Mouse (Mus musculus) heart, embryonic 16.5 days (tissue): ENCODE measurements at regions not wholly inside any gene's neighbourhood (a gene's known extent, or its start where the extent isn't known, plus 50 kb on each side); places are given as distances from the start of the nearest gene placed in this dataset.

Experiments
- ATAC-seq: fragments of 200-750 bp; cut with Nextera tagmentation; replicated peaks from 2 replicates; pipeline ENCODE4 v1.8.0; 2017; ENCODE audit warnings: moderate number of reproducible peaks; ENCODE audit not compliant: insufficient read depth, low FRiP score; ENCODE audit errors: extremely low read depth
- H3K27ac ChIP-seq: fragments of 300-500 bp; sonication (generic); 2 replicates; pipeline ENCODE4 v1.5.1; 2014; ENCODE audit warnings: mild to moderate bottlenecking, low read length, control low read depth, moderate library complexity
- H3K27me3 ChIP-seq: fragments of 300-500 bp; sonication (generic); 2 replicates; pipeline ENCODE4 v1.6.1; 2014; ENCODE audit warnings: low read length, mixed read lengths; ENCODE audit not compliant: control insufficient read depth, insufficient read depth
- H3K36me3 ChIP-seq: fragments of 300-500 bp; sonication (generic); 2 replicates; pipeline ENCODE4 v1.6.1; 2014; ENCODE audit not compliant: control insufficient read depth, insufficient read depth
- H3K4me1 ChIP-seq: fragments of 300-500 bp; sonication (generic); 2 replicates; pipeline ENCODE4 v1.6.1; 2014; ENCODE audit warnings: low read length, mixed read lengths; ENCODE audit not compliant: control insufficient read depth, insufficient read depth
- H3K4me2 ChIP-seq: fragments of 300-500 bp; sonication (generic); 2 replicates; pipeline ENCODE4 v1.6.1; 2014; ENCODE audit warnings: low read depth, mild to moderate bottlenecking, control low read depth, low read length
- H3K4me3 ChIP-seq: fragments of 300-500 bp; sonication (generic); 2 replicates; pipeline ENCODE4 v1.5.1; 2014; ENCODE audit warnings: mild to moderate bottlenecking, control low read depth, low read length
- H3K9ac ChIP-seq: fragments of 300-500 bp; sonication (generic); 2 replicates; pipeline ENCODE4 v1.6.1; 2014; ENCODE audit warnings: low read length, control low read depth
- H3K9me3 ChIP-seq: fragments of 300-500 bp; sonication (generic); replicated peaks from 2 replicates; pipeline ENCODE4 v1.6.1; 2016; ENCODE audit warnings: low read length; ENCODE audit not compliant: control insufficient read depth
- WGBS: fragments of 180-500 bp; shearing (Covaris S2); extraction: QIAGEN DNeasy Blood & Tissue Kit; methylation state at CpG from one replicate; pipeline ENCODE4 v1.1.7; 2014; 5-methylcytosine and 5-hydroxymethylcytosine counted together

GRCm38 (mm10) chr11:52511831-52512297 is 115.6 kb downstream of the 9530068E07Rik start:
- no peak overlapping the region for H3K27ac ChIP-seq

GRCm38 (mm10) chr11:52517330-52517729 is 121.1 kb downstream of the 9530068E07Rik start:
- Histone ChIP-seq H3K27me3 (no peaks in the 10 kb centered on the region), H3K9ac (no peak overlapping the region), H3K4me1 (0 out of 2 replicates have a peak, but pooled peaks cover 2% of the 10 kb centered on the region), H3K36me3 (no peaks in the 10 kb centered on the region), H3K27ac (no peak overlapping the region), H3K9me3 (0 out of 2 replicates have a peak, but pooled peaks cover 3% of the 10 kb centered on the region), H3K4me2 (no peak overlapping the region), H3K4me3 (no peak overlapping the region)
- ATAC-seq, result no peak
- 66% methylated on average over 5 of the region's 5 CpGs for WGBS

More at GRCm38 (mm10) chr11:52511831-52512297, 115.6 kb downstream of the 9530068E07Rik start:
- no peaks in the 10 kb centered on the region for H3K27me3 ChIP-seq
- H3K4me2 ChIP-seq, result no peak overlapping the region
- 0 out of 2 replicates have a peak, but pooled peaks cover 2% of the 10 kb centered on the region for H3K4me1 ChIP-seq
- H3K4me3 ChIP-seq, result no peak overlapping the region
- H3K36me3 ChIP-seq, result no peaks in the 10 kb centered on the region
- H3K9me3 ChIP-seq, result no peaks in the 10 kb centered on the region
- H3K9ac ChIP-seq, result no peak overlapping the region
- WGBS, result 59% methylated on average over 4 of the region's 4 CpGs
- no peak for ATAC-seq

- 0 out of 2 replicates have a peak, but pooled peaks cover 3% of the 10 kb centered on the region for H3K9me3 ChIP-seq
- no peak overlapping the region for H3K27ac ChIP-seq
- no peak overlapping the region for H3K9ac ChIP-seq
- H3K4me2 ChIP-seq, result no peak overlapping the region
- ATAC-seq, result no peak
- H3K4me3 ChIP-seq, result no peak overlapping the region
- 61% methylated on average over 3 of the region's 3 CpGs for WGBS
- no peaks in the 10 kb centered on the region for H3K36me3 ChIP-seq
- H3K4me1 ChIP-seq, result 0 out of 2 replicates have a peak, but pooled peaks cover 2% of the 10 kb centered on the region
- H3K27me3 ChIP-seq, result no peaks in the 10 kb centered on the region
Observed at GRCm38 (mm10) chr11:52519877-52520276, 123.6 kb downstream of the 9530068E07Rik start.

- H3K27me3 ChIP-seq, result no peaks in the 10 kb centered on the region
- no peak overlapping the region for H3K4me2 ChIP-seq
- H3K36me3 ChIP-seq, result no peaks in the 10 kb centered on the region
- no peak overlapping the region for H3K27ac ChIP-seq
- no peak overlapping the region for H3K4me3 ChIP-seq
- no peak overlapping the region for H3K9ac ChIP-seq
- H3K4me1 ChIP-seq, result no peaks in the 10 kb centered on the region
- WGBS, result 40% methylated on average over 4 of the region's 4 CpGs
- H3K9me3 ChIP-seq, result 0 out of 2 replicates have a peak, but pooled peaks cover 3% of the 10 kb centered on the region
- ATAC-seq, result no peak
Observed at GRCm38 (mm10) chr11:52521879-52522278, 125.7 kb downstream of the 9530068E07Rik start.

- H3K4me1 ChIP-seq, result no peaks in the 10 kb centered on the region
- no peak overlapping the region for H3K4me2 ChIP-seq
- H3K36me3 ChIP-seq, result no peaks in the 10 kb centered on the region
- H3K27me3 ChIP-seq, result no peaks in the 10 kb centered on the region
- no peak for ATAC-seq
- H3K9me3 ChIP-seq, result 0 out of 2 replicates have a peak, but pooled peaks cover 3% of the 10 kb centered on the region
- WGBS, result 64% methylated on average over 3 of the region's 3 CpGs
- no peak overlapping the region for H3K4me3 ChIP-seq
- H3K9ac ChIP-seq, result no peak overlapping the region
- no peak overlapping the region for H3K27ac ChIP-seq
Observed at GRCm38 (mm10) chr11:52522384-52522783, 126.2 kb downstream of the 9530068E07Rik start.

- H3K9me3 ChIP-seq, result no peaks in the 10 kb centered on the region
- ATAC-seq, result no peak
- 63% methylated on average over 4 of the region's 4 CpGs for WGBS
- no peak overlapping the region for H3K27ac ChIP-seq
- H3K4me3 ChIP-seq, result no peak overlapping the region
- H3K4me2 ChIP-seq, result no peak overlapping the region
- no peak overlapping the region for H3K9ac ChIP-seq
- H3K4me1 ChIP-seq, result no peaks in the 10 kb centered on the region
- H3K27me3 ChIP-seq, result no peaks in the 10 kb centered on the region
- H3K36me3 ChIP-seq, result no peaks in the 10 kb centered on the region
Observed at GRCm38 (mm10) chr11:52523191-52523590, 127.0 kb downstream of the 9530068E07Rik start.

GRCm38 (mm10) chr11:52523671-52524070 is 127.4 kb downstream of the 9530068E07Rik start:
- H3K9me3 ChIP-seq, result no peaks in the 10 kb centered on the region
- no peak overlapping the region for H3K4me3 ChIP-seq
- no peak for ATAC-seq
- H3K27ac ChIP-seq, result no peak overlapping the region
- no peaks in the 10 kb centered on the region for H3K4me1 ChIP-seq
- no peaks in the 10 kb centered on the region for H3K27me3 ChIP-seq
- H3K9ac ChIP-seq, result no peak overlapping the region
- H3K36me3 ChIP-seq, result no peaks in the 10 kb centered on the region
- no peak overlapping the region for H3K4me2 ChIP-seq
- 65% methylated on average over 2 of the region's 2 CpGs for WGBS

GRCm38 (mm10) chr11:52525446-52525845 is 129.2 kb downstream of the 9530068E07Rik start:
- no peak for ATAC-seq
- H3K27ac ChIP-seq, result no peak overlapping the region
- no peaks in the 10 kb centered on the region for H3K36me3 ChIP-seq
- no peaks in the 10 kb centered on the region for H3K27me3 ChIP-seq
- H3K4me2 ChIP-seq, result no peak overlapping the region
- H3K9ac ChIP-seq, result no peak overlapping the region
- no peaks in the 10 kb centered on the region for H3K9me3 ChIP-seq
- WGBS, result 56% methylated on average over 6 of the region's 6 CpGs
- no peaks in the 10 kb centered on the region for H3K4me1 ChIP-seq
- no peak overlapping the region for H3K4me3 ChIP-seq

GRCm38 (mm10) chr11:52526306-52526705 is 130.1 kb downstream of the 9530068E07Rik start:
- Histone ChIP-seq H3K4me2 (no peak overlapping the region), H3K9me3 (no peaks in the 10 kb centered on the region), H3K4me3 (no peak overlapping the region), H3K9ac (no peak overlapping the region), H3K27ac (no peak overlapping the region), H3K27me3 (no peaks in the 10 kb centered on the region), H3K36me3 (no peaks in the 10 kb centered on the region), H3K4me1 (no peaks in the 10 kb centered on the region)
- WGBS, result 74% methylated on average over 6 of the region's 6 CpGs
- ATAC-seq, result no peak
